Mouse (Mus musculus): ENCODE measurements at regions not wholly inside any gene's neighbourhood (a gene's known extent, or its start where the extent isn't known, plus 50 kb on each side); places are given as distances from the start of the nearest gene placed in this dataset.

GRCm38 (mm10) chr13:55917316-55917715 lies 81.3 kb upstream of the Pitx1 start:
- no peak for TF ChIP-seq FLI1 (IDR thresholded peaks at IDR 0.05; ENCODE audit: low read length)
- no peak for TF ChIP-seq GATA1 (IDR thresholded peaks at IDR 0.05; ENCODE audit: borderline replicate concordance, low read length)

Data from megakaryocyte, embryonic 14.5 days (primary cell).